Mouse (Mus musculus) gastrocnemius, postnatal 25 days (tissue): ENCODE results near the gene Stard3. TPM values are rescaled to one million over a fixed set of nuclear protein-coding genes. Genes with fewer than 3 reads are reported as not detected.

ENCODE experiments used
- DNase-seq: peaks from one replicate; pipeline ENCODE4 v3.0.0; 2022
- long read RNA-seq, 2 experiments: library from polyadenylated mRNA; stranded (forward); transcript quantifications; one replicate each; pipeline ENCODE4 v2.0.0; 2021
- total RNA-seq, 2 experiments: library from RNA; stranded (reverse); gene quantifications; 1 replicate in 1 of 2; 2 replicates in 1 of 2; pipeline ENCODE4 v1.2.3; 2021

Gene Stard3
- total RNA-seq = 10 to 100 TPM in 1 of 2 experiments, 1 to 10 TPM in 1; 9.6 to 11.8 TPM
- long read RNA-seq, experiment 1, transcript Stard3-201 (15 exons, 2,070 nt) = major isoform, 16 of 27 reads
- long read RNA-seq, experiment 1, partial matches to known transcripts = 3 of 27 reads
- long read RNA-seq, experiment 1, other reads (novel, unspliced or antisense) = 8 of 27 reads
- long read RNA-seq, experiment 2, transcript Stard3-201 (15 exons, 2,070 nt) = major isoform, 24 of 44 reads
- long read RNA-seq, experiment 2, partial matches to known transcripts = 14 of 44 reads
- long read RNA-seq, experiment 2, other reads (novel, unspliced or antisense) = 6 of 44 reads

DNA sequence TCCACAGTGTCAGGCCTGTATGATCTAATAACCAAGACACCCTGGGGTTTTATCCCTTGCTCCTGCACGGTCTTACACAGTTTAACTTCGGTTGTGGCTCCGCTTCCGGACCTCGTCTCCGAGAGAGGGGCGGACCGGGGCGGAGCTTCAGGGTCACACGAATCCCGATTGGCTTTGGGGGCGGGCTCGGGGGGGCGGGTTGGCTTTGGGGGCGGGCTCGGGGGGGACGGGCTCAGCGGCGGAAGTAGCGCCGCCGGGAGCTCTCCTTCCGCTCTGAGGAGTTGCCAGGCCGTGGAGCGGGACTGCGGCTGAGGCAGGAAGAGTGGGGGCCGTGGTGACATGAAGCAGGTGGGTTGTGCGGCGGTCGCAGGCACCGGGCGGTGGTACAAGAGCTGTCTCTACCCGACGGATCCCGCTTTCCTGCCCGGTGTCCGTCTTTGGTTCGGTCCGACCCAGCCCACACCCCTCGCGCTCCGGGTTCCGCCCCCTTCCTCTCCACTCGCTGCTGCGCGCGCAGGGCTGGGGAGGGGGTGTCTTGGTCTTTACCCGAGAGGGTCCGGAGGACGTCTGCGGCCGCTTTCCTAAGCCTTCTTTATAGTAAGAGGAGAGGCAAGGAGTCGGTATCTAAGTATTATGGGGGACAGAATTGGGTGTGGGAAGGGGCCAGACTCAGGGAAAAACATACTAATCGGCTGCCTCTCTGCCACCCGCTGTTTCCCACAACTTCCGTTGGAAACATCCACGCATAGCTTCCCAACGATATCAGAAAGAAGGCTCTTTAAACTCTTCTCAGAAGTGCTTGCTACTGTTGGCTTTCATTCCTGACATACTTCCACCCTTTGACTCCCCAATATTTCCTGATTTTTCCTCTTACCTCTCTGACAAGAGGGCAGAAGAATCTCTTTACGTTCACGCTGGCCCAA lies at the start of gene Stard3:
Gene Stard3 (plus strand): TSS at position 208 of the 923 bp plus-strand sequence.
- peak; percentile 89 for DNase-seq

DNA sequence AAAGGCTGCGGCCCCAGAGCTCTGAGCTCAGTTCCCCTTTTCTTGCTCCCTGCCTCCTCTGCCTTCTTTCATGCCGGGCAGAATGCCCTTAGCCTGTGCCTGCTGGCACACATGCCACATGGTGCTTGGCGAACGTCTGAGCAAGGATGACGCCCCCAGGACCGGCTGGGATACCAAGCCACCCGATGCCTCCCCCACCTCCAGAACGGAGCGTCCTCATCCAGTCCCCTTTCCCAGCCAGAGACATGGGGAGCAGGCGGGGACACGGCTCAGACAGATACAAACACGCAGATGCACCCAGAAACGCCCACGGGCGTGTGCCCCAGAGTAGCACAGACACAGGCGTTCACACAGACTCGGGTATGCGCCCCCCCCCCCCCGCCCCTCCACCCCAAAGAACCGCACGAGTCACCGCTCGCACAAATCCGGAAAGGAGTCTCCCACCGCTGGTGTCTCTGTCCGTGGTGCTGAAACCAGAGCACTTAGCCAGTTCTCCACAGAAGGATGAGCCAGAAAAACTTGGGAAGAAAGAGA lies 44.3 kb upstream of the Stard3 start:
- DNase-seq = no peak

DNA sequence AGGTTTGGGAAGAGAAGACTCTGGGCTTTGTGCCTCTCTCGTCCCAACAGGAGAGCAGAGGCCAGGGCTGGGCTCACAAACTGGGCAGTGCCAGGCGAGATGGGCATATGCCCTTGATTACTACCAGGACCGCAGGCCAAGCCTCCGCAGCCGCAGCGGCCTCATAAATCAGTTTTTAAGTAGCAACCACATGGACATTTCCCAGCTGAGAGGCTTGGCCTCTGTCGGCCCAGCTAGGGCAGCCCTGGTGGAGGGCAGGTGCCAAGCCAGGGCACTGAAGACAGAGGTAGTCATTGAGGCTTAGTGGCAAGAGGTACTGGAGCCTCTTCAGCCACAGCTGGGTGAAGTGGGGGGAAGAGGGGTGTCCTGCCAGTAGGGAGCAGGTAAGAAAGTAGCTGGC lies 40.7 kb upstream of the Stard3 start:
- no peak for DNase-seq

DNA sequence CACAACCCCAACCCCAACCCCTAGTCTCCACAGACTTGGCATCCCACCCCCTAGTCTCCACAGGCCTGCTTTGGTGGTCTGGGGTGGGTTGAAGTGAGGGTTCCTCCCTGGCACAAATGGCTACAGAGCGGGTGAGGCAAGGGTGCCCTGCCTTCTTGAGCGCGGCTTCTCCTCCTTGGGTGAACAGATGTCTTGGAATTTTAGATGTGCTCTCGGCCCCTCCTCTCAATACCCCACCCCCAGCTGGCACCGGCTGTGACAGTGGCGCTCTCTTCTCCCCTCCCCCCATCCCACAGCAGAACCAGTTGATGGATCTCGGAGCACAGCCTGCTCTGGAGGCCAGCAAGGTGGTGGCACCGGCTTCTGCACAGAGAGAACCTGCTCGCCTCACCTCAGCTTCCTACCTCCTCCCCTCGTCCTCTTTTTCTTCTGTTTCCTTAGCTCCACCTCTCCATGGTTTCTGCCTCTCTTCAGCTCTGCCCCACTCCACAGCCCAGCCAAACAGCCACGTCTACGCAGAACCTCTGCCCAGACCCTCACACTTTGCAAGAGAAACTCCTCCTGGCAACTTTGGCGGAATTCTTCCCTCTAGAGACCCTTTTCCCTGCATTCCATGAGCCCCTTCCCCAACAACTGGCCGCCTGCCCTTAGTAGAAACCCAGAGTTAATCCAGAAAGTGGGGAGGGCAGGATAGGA lies 39.6 kb upstream of the Stard3 start:
- no peak for DNase-seq

DNA sequence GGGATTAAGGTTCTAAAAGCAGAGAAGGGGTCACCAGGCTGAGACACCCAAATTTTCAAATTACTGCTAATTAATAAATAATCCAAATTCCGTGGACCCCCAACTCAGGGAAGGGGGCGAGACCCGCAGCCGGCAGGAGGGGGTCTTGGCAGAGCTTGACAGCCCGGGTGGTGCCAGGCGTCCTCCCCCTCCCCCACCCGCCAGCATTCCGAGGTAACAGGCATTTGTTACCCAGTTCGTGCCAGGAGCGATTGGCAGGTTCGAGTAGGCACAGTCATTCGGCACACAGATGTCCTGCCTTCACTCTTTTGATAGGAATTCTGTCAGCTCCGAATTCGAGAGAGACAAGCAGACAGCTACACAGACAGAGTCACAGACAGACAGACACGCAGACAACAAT lies 39.0 kb upstream of the Stard3 start:
- no peak for DNase-seq

DNA sequence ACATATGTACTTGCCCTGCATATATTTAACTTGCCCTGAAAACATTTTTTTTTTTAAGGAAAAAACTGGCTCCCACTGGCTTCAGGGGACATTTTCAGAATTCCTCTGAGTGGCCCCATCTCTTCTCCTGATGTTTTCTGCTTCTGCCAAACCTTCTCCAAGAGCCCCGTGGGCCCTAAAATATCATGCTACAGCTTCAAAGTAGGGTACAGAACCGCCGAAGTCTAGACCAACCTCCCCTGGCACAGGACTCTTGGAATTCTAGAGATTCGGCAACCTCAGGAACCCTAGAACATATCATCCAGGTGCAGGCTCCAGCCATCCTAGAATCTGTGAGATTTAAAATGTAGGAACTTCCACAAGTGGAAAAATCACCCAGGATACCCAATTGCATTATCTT lies 38.6 kb upstream of the Stard3 start:
- DNase-seq = no peak

DNA sequence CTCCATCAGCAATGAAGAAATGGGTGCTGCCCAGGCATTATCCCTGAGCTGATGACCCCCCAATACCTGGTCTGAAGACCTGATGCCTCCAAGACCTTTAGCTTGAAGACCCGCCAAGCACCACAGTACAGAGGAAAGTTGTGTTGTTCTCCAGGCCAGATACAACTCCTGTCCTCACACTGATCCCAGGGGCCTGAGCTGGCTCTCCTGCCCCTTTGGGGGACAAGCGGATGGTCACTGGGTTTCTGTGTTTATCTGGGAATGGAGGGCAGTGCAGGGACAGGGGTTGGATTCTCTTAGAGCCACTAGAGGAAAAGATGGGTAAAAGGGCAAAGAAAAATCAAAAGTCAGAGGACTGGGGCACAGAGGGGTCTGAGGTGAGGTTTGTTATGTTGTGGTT lies 38.2 kb upstream of the Stard3 start:
- DNase-seq = no peak

DNA sequence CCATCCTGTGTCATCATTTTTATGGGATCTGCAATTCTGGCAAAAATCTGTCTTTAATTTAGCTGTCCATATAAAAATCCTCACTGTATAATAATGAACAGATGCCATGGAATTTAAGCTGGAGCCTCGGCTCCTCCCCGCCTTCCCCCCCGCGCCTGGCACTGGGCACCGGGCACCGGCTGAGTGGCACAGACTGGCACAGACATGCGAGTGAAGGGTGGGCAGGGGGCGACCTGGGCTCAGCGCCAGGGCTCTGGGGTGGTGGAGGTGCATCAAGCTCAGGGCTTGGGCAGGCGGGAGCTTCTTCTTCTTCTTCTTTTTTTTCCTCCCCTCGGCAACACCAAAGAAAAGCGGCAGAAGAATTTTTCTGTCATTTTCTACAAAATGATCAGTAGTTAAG lies 37.8 kb upstream of the Stard3 start:
- no peak for DNase-seq

DNA sequence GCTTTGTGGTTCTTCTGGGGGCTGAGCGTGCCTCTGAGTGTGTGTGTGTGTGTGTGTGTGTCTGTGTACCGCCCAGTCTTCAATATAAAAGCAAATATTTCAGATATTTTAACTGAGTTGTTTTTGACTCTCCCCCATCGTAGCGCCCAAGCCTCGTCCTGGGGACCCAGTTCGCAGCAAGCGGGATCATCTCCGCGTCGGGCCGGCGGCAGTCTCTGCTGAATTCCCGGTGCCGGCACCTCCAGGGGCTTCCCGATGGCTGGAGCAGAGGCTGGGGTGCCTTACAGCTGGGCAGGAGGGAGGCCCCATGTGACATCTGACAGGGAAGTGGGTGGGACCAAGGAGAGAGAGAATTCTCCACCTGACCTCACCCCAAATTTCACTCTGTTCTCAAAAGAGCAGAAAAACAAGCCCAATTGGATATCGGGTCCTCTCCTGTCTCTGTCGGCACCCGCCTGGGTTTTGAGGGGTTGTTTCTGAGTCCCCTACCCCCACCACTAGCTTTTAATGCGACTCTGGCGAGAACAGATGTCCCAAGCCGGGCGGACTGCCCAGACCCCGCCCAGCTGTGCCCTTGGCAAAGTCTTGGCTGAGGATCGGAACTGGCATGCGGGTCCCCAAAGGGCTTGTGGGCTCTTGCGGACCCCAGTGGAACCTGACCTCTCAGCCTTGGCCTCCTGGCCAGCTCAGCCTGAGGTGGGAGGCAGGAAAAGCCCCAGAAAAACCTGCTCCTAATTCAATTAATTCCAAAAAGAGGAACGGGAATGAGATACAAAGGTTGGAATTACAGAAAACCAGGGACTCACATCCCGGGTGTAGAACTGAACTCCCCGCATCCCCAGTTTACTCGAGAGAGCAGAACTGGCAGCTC lies 37.1 kb upstream of the Stard3 start:
- no peak for DNase-seq

DNA sequence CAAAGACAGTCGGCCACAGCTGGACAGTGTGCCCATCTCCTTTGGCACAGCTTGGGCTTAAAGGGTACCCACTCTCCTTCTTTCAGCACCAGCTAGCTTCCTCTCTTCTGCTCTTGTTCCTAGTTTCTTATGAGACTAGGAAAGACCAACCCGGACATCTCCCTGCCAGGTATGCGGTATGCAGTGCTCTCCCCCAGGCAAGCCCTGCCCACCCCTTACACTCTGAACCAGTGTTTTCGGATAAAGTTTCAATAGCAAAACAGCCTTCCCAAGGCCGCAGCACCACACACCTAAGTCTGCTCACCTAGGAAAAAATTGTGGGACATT lies 36.5 kb upstream of the Stard3 start:
- DNase-seq = no peak

DNA sequence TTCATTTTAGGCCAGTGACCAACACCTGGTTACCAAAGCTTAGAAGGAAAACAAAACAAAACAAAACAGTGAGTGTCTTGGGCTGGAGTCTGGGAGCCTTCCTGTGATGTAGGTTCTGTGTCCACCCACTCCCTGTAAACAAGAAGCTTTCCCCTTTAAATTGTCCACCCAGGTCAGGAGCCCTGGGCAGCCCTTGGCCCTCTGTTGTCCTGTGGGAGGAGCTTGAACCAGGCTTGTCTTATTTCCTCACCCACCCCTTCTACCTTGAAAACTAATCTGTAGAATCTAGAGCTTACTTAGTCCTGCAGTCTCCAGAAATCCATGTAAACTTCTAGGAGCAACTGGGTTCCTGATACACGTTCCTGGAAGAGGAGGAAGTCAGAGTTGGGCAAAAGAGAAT lies 36.0 kb upstream of the Stard3 start:
- no peak for DNase-seq

DNA sequence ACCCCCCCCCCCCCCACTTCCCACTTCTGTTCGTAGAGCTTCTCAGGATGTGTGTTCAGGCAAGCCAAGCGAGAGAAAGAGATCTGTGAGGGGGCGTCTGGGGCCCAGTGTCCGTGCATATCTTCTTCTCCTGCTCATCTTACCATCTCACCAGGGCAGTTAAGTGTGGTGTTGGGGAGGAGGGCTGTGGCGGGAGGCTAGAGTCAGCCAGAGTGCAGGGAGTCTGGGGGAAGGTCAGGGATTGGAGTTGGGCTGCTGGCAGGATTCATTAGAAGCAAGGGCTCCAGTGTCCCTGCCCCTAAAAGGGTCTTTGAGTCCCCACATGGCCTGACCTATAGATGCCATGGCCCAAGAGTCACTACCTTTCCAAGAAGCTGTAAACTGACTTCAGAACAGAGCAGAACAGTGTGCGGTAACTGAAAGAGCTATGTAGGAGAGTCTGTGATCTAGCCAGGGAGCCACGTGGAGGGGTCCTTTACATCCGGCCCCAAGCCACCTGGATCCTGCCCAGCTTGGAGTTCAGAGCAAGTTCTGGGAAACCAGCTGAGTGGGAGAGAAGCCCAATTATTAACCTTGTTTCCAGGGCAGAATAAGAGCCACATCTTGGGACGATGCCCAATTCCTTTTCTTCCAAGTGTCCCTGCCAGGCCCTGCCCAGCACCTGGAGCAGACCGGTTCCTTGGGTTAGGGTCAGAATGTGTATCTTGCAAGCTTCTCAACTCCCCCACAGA lies 34.9 kb upstream of the Stard3 start:
- no peak for DNase-seq

DNA sequence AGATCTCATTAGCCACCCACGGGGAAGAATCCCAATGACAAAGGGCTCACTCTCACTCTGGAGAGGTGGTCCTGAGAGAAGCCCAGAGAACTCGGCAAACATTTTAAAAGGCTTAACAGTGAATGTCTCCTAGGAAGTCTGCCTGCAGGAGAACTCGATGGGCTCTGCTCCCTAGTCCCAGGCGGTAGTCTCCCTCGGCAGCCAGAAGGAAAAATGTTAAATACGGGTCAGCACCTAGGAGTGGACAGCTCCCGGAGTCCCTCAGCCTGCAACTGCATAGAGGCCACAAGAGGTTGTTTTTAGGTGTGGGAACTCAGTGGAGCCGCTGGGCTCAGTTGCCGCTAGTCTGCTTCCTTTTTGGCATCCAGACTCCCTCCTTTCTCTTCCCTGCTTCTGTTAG lies 34.2 kb upstream of the Stard3 start:
- no peak for DNase-seq

DNA sequence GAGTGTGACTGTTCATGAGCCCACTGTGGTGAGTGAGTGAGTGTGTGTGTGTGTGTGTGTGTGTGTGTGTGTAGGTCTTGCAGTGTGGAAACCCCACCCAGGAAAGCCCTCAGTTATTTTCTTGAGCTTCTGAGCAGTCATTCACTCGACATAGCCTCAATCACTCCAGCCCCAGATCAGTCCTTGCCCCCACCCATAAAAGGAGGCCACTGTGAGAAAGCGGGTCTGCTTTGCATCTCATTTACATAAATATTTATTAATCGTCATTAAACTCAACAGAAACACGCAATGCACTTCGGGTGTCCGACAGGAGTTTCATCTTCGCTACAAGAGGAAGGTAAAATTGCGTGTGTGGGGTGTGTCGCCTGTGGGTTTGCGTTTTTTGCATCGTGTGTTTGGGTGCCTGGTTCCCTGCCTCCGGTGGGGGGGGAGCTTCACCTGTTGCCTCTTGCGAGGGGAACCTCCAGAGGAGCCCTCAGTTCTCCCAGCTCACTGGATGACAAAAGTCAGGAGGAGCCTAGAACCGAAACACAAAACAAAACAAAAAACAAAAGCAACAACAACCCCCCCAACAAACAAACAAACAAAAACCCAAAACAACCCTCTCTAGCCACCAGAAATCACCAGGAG lies 32.9 kb upstream of the Stard3 start:
- DNase-seq = no peak

DNA sequence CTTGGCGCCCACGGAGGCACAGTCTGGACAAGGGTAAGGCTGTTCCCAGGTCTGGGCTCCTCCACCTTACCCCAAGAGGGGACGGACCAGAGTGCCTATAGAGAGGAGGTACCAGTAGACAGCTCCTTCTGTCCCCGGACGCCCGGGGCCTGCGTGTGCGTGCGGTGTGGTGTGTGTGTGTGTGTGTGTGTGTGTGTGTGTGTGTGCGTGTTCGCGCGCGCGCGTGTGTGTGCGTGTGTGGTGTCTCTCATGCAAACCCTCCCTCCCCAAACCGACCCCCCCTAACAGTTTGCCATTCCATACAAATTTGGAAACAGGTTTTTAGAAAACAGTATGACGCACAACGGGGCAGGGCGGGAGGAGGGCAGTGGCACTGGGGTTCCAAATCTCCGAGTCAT lies 32.3 kb upstream of the Stard3 start:
- DNase-seq = no peak

DNA sequence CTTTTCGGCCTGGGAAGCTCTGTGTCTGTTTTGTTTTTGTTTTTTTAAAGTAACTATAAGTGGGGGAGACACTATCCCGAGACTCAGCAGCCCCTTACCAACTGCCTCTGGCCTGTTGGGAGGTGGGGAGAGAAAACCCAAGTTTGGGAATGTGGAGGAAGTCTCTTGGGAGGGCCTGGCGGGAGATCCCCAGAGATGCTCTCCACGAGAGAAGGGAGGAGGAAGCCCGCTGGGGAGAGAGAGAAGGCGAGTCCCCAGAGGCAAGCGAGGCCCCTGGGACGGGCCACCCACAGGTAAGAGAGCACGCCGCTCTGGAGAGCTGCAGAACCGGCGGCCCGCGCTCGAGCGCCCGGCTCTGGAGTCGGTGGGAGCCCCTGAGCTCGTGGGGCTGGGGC lies 31.4 kb upstream of the Stard3 start:
- DNase-seq = no peak

DNA sequence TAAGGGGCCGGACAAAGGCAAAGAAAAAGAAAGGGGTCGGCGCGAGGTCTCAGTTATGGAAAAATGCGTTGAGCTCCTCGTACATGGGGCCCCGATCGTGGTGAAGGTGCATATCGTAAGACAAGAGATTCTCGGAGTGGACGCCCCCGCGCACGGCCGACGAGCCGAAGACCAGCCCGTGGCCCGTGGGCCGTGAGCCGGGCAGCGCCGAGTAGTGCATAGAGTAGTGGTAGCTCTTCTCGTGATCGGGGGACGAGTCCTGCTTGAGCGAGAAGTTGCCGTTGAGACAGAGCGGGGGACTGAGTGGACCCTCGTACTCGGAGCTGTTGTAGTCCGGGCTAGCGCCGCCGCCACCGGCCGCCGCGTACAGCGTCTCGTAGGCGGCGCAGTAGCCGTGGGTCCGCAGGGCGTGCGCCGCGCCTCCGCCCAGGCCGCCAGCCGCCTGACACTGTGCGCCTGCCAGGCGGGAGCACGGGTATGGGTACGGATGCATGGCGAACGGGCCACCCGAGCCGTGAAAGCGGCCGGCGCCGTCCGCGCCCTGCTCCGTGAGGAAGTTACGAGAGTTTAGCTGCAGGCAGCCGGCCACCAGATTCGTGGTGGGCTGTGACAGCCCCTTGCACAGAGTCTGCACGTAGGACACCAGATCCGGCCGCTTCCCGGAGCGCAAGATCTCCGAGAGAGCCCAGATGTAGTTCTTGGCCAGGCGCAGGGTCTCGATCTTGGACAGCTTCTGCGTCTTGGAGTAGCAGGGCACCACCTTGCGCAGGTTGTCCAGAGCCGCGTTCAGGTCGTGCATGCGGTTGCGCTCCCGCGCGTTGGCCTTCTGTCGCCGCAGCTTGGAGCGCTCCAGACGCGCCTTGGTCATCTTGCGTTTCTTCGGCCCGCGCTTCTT lies 30.8 kb upstream of the Stard3 start:
- DNase-seq = no peak

DNA sequence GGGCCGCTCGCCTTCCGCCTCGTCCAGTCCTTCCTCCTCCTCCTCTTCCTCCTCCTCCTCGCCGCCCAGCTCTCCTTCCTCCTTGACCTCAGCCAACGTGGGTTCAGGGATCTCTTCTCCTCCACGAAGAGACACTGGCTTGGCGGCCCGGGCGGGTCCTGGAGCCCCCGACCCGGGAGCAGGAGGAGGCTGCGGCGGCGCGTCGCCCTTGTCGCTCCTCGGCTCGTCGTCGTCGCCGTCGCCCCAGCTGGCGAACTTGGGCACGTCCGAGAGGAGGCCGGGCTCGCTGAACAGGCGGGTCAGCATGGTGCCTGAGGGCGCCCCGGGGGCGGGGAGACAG lies 30.2 kb upstream of the Stard3 start:
- no peak for DNase-seq

DNA sequence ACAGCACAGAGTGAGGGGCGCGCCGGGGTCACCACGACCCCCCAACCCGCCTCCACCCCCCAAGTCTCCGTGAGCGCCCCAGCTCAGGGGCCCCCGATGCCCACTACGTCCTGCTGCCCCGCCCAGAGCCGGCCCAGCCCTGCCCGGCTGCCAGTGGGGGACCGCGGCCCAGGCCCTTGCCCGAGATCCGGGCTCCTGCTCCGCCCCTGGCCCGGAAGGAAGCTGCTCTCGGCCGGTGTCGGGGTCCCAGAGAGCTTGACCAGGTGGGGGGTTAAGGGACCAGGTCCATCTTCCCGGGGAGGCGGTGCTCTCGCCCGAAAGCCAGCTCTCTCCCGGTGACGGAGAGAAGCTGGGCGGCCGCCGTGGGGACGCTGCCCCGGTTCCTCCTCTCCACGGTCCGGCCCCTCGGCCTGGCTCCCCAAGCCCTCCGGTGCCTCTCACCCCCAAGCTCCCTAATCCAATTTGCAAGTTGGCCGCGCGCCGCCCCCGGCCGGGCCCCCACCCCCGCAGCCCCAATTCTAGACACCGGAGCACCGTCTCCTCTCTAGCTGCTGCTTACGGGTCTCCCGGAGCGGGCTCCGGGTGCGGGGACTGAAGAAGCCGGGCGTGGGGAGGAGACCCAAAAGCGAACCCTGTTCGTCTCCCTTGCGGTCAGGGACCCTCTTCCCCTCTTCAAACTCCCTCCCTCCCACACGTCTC lies 29.6 kb upstream of the Stard3 start:
- DNase-seq = no peak
